Mouse (Mus musculus) embryonic facial prominence, embryonic 11.5 days (tissue): ENCODE data around the gene Oosp2. TPM values are rescaled to one million over a fixed set of nuclear protein-coding genes. Genes with fewer than 3 reads are reported as not detected.

ENCODE experiments used
- ATAC-seq: fragments of 200-750 bp; cut with Nextera tagmentation; replicated peaks from 2 replicates; pipeline ENCODE4 v1.8.0; 2017; ENCODE audit warnings: low read depth; ENCODE audit not compliant: insufficient number of reproducible peaks, low FRiP score, low TSS enrichment
- DNase-seq: peaks from one replicate; pipeline ENCODE4 v3.0.0-alpha.2; 2015; ENCODE audit warnings: low spot score
- H3K27ac ChIP-seq: fragments of 300-500 bp; sonication (generic); replicated peaks from 2 replicates; pipeline ENCODE4 v1.5.1; 2014; ENCODE audit warnings: mild to moderate bottlenecking, low read depth, low read length, control low read depth
- H3K27me3 ChIP-seq: fragments of 300-500 bp; sonication (generic); 2 replicates; pipeline ENCODE4 v1.6.1; 2014; ENCODE audit warnings: mild to moderate bottlenecking, low read length, moderate library complexity, mixed read lengths; ENCODE audit not compliant: control insufficient read depth, insufficient read depth
- H3K36me3 ChIP-seq: fragments of 300-500 bp; sonication (generic); replicated peaks from 2 replicates; pipeline ENCODE4 v1.6.1; 2014; ENCODE audit warnings: low read depth, mild to moderate bottlenecking, low read length, moderate library complexity, mixed read lengths; ENCODE audit not compliant: control insufficient read depth, insufficient read depth
- H3K4me1 ChIP-seq: fragments of 300-500 bp; sonication (generic); 2 replicates; pipeline ENCODE4 v1.6.1; 2014; ENCODE audit warnings: low read length, mixed read lengths; ENCODE audit not compliant: control insufficient read depth, insufficient read depth
- H3K4me2 ChIP-seq: fragments of 300-500 bp; sonication (generic); 2 replicates; pipeline ENCODE4 v1.6.1; 2014; ENCODE audit warnings: low read depth, mild to moderate bottlenecking, control low read depth, low read length, moderate library complexity
- H3K4me3 ChIP-seq: fragments of 300-500 bp; sonication (generic); 2 replicates; pipeline ENCODE4 v1.5.1; 2014; ENCODE audit warnings: low read depth, low read length, control low read depth
- H3K9ac ChIP-seq: fragments of 300-500 bp; sonication (generic); replicated peaks from 2 replicates; pipeline ENCODE4 v1.6.1; 2014; ENCODE audit warnings: mild to moderate bottlenecking, control low read depth, low read length
- H3K9me3 ChIP-seq: fragments of 300-500 bp; sonication (generic); replicated peaks from 2 replicates; pipeline ENCODE4 v1.6.1; 2016; ENCODE audit warnings: mild to moderate bottlenecking, low read length, inconsistent platforms, mixed read lengths; ENCODE audit not compliant: control insufficient read depth
- WGBS: fragments of 180-500 bp; shearing (Covaris S2); extraction: QIAGEN DNeasy Blood & Tissue Kit; methylation state at CpG from one replicate; pipeline ENCODE4 v1.1.7; 2014; 5-methylcytosine and 5-hydroxymethylcytosine counted together
- polyA plus RNA-seq: library from polyadenylated mRNA; unstranded; fragments of >200 nt; fragmentation: Nextera tagmentation; extraction: Ambion mirVana; gene quantifications from 2 replicates; pipeline ENCODE4 v1.2.1, GENCODE M21; 2014

Oosp2 gene
- polyA plus RNA-seq, 1 experiment from 2014 or later, result not detected

- no peak for ATAC-seq
- Histone ChIP-seq H3K4me3 (no peak overlapping the region), H3K27me3 (no peaks in the 10 kb centered on the region), H3K4me1 (no peaks in the 10 kb centered on the region), H3K27ac (no peak overlapping the region), H3K9me3 (no peaks in the 10 kb centered on the region), H3K36me3 (no peaks in the 10 kb centered on the region), H3K4me2 (no peak overlapping the region), H3K9ac (no peak overlapping the region)
- WGBS, result 76% methylated on average over 3 of the region's 3 CpGs
- no peak for DNase-seq
These were observed 14.2 kb downstream of the Oosp2 start for GRCm38 (mm10) chr19:11646166-11646565.

DNA sequence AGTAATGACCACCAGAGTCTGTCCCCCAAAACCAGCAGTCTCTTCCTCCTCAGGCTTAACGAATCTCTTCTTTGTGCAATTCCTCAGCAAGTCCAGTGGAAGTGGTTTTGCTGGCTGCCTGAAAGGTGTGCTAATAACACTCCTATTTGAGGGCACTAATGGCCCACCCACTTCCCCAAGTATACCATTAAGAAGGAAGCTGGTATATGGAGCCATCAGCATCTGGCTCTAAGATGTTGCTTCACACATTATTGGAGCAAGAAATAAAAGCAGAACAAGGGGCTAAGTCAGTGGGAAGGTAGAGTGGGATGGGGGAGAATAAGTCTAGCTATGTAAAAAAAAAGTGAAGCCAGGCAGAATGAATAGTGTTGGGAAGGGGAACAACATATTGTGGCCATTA is 19.6 kb downstream of the Oosp2 start, which contains the start of gene Ms4a3:
Gene Ms4a3 (minus strand): TSS at position 120 of the 400 bp plus-strand sequence.
- Histone ChIP-seq H3K4me2 (no peak within 1 kb of the TSS), H3K27ac (no peak within 1 kb of the TSS), H3K9me3 (no peaks in the 10 kb centered on the region), H3K4me1 (no peaks in the 10 kb centered on the region), H3K4me3 (no peak within 1 kb of the TSS), H3K9ac (no peak within 1 kb of the TSS), H3K36me3 (no peaks in the 10 kb centered on the region), H3K27me3 (no peaks in the 10 kb centered on the region)
- ATAC-seq, result no peak
- DNase-seq, result no peak
- 79% methylated on average over 1 of the region's 1 CpGs for WGBS

GRCm38 (mm10) chr19:11639038-11639437 is 21.3 kb downstream of the Oosp2 start:
- Histone ChIP-seq H3K4me2 (no peak overlapping the region), H3K9me3 (no peaks in the 10 kb centered on the region), H3K4me3 (no peak overlapping the region), H3K36me3 (no peaks in the 10 kb centered on the region), H3K9ac (no peak overlapping the region), H3K27ac (no peak overlapping the region), H3K4me1 (no peaks in the 10 kb centered on the region), H3K27me3 (no peaks in the 10 kb centered on the region)
- DNase-seq (no peak), ATAC-seq (no peak)
- WGBS, result 75% methylated on average over 4 of the region's 4 CpGs

DNA sequence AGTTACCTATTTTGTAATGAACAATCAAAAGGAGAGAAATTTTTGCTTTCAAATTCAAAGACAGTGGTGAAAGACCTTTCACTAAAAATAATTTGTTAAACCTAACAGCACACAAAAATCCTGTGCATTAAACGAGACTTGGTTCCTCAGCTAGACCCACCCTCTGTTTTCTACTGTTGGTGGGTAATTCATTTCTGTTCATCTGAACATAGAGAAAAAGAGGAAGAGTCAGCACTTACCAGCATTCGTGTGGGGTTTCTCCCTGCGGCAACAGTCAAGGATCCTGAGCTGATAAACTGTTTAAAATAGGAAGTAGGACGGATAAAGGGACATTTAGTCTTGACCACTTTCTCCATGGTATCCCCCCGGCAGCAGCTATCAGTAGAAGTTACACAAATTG is 24.8 kb downstream of the Oosp2 start:
- Histone ChIP-seq H3K27ac (no peak overlapping the region), H3K4me2 (no peak overlapping the region), H3K9ac (no peak overlapping the region), H3K4me1 (no peaks in the 10 kb centered on the region), H3K9me3 (no peaks in the 10 kb centered on the region), H3K36me3 (no peaks in the 10 kb centered on the region), H3K27me3 (no peaks in the 10 kb centered on the region), H3K4me3 (no peak overlapping the region)
- WGBS, result 85% methylated on average over 5 of the region's 5 CpGs
- no peak for DNase-seq
- ATAC-seq, result no peak

DNA sequence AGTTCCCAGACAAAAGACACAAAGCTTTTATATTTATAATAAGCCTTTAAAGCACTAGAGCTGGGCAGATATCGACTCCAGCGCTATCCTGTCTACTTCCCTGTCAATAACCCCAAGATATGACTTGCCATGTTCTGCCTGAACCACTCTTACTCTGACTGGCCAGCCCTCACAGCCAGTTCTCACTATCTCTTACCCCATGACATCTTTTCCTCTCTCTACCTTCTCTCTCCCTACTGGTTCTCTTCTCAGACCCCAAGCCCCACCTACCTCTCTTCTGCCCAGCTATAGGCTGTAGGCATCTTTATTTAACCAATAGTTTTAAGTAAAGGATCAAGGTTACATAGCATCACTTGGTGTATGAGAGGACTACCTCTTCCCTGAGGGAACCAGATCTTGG is 26.0 kb downstream of the Oosp2 start:
- ATAC-seq, result no peak
- no peaks in the 10 kb centered on the region for H3K36me3 ChIP-seq
- no peak overlapping the region for H3K27ac ChIP-seq
- H3K4me3 ChIP-seq, result no peak overlapping the region
- no peaks in the 10 kb centered on the region for H3K27me3 ChIP-seq
- no peak for DNase-seq
- H3K9me3 ChIP-seq, result no peaks in the 10 kb centered on the region
- H3K4me2 ChIP-seq, result no peak overlapping the region
- no peak overlapping the region for H3K9ac ChIP-seq
- 81% methylated on average over 2 of the region's 2 CpGs for WGBS
- H3K4me1 ChIP-seq, result no peaks in the 10 kb centered on the region

GRCm38 (mm10) chr19:11633732-11634131 is 26.6 kb downstream of the Oosp2 start:
- Histone ChIP-seq H3K27me3 (no peaks in the 10 kb centered on the region), H3K4me2 (no peak overlapping the region), H3K9ac (no peak overlapping the region), H3K9me3 (no peaks in the 10 kb centered on the region), H3K27ac (no peak overlapping the region), H3K4me3 (no peak overlapping the region), H3K4me1 (no peaks in the 10 kb centered on the region), H3K36me3 (no peaks in the 10 kb centered on the region)
- WGBS, result 81% methylated on average over 1 of the region's 1 CpGs
- DNase-seq (no peak), ATAC-seq (no peak)

DNA sequence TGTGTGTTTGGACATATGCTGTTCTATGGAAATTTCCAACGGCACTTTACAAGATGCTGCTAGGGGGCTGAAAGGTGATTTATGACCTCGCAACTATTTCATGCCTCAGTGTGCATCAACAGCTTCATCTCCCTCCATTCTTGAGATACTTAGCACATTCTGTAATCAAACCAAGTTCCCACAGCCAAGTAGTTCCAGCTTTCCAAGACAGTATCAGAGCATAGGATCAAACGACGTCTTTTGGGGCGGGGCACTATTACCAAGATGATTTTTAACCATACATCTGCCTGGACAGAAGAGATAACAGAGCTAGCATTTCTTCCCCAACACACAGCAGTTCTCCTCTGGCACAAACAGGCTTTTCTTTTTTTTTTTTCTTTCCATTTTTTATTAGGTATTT is 35.1 kb downstream of the Oosp2 start:
- Histone ChIP-seq H3K4me3 (no peak overlapping the region), H3K9me3 (no peaks in the 10 kb centered on the region), H3K27ac (no peak overlapping the region), H3K36me3 (no peaks in the 10 kb centered on the region), H3K27me3 (no peaks in the 10 kb centered on the region), H3K4me1 (no peaks in the 10 kb centered on the region), H3K4me2 (no peak overlapping the region), H3K9ac (no peak overlapping the region)
- WGBS, result 77% methylated on average over 5 of the region's 5 CpGs
- no peak for ATAC-seq
- no peak for DNase-seq

DNA sequence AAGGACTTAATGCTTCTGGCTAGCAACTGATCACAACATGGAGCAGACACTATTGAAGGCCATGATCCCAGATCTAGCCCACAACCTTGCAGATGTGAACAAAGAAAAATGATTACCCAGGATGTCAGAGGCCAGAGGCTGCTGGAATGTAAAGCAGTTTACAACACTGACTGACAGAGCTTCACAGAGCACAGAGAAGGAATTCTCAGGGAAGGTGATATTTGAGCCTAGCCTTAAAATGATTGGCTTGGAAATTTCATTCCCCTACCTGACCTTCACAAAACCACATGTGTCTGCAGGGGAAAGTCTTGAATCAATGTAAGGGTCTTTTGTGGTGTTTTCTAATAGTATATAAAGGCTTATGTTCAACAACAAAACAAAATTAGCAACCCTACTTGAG is 35.6 kb downstream of the Oosp2 start:
- Histone ChIP-seq H3K4me1 (no peaks in the 10 kb centered on the region), H3K9ac (no peak overlapping the region), H3K4me2 (no peak overlapping the region), H3K36me3 (no peaks in the 10 kb centered on the region), H3K9me3 (no peaks in the 10 kb centered on the region), H3K4me3 (no peak overlapping the region), H3K27ac (no peak overlapping the region), H3K27me3 (no peaks in the 10 kb centered on the region)
- DNase-seq, result peak; percentile 2
- no peak for ATAC-seq
